Mouse (Mus musculus) liver, adult 10 weeks (tissue): Measurements from ENCODE around the gene Sult1c1. TPM values are rescaled to one million over a fixed set of nuclear protein-coding genes. Genes with fewer than 3 reads are reported as not detected.

Experiments
- polyA plus RNA-seq: library from polyadenylated mRNA; stranded (reverse); fragments of 350-450 nt; fragmentation: Illumina TruSeq; extraction: RNeasy Lipid Tissue Mini Kit (QIAGEN cat#74804); gene quantifications from one replicate; pipeline ENCODE4 v1.2.3, GENCODE M21; 2014; ENCODE audit warnings: low read depth, low replicate concordance

The Sult1c1 gene
- polyA plus RNA-seq = not detected

GRCm38 (mm10) chr17:53990574-53990973 lies at the start of gene Sult1c1:
TSS of gene Sult1c1 (minus strand) at chr17:53990674.

Other genes with a start within 250 kb of the Sult1c1 start
- 10.0 TPM for gene Sult1c2, start 144.3 kb downstream of the Sult1c1 start, polyA plus RNA-seq